Mouse (Mus musculus) brain, embryonic 14.5 days (tissue): ENCODE measurements around the gene Spats2. TPM values are rescaled to one million over a fixed set of nuclear protein-coding genes. Genes with fewer than 3 reads are reported as not detected.

Source experiments
- DNase-seq: peaks from one replicate; pipeline ENCODE4 v3.0.0-alpha.2; 2011; ENCODE audit warnings: low read depth
- CTCF ChIP-seq: fragments of 200-500 bp; IDR thresholded peaks from 2 replicates; pipeline ENCODE4 v1.5.1; 2012; ENCODE audit warnings: inconsistent platforms, mild to moderate bottlenecking, moderate library complexity, borderline replicate concordance; ENCODE audit not compliant: insufficient read depth, insufficient read length; ENCODE audit errors: extremely low read depth
- POLR2A ChIP-seq: fragments of 200-500 bp; IDR thresholded peaks from 2 replicates; pipeline ENCODE4 v1.6.1; 2012; ENCODE audit warnings: mild to moderate bottlenecking, inconsistent platforms, borderline replicate concordance; ENCODE audit not compliant: poor library complexity, insufficient read depth, insufficient read length, severe bottlenecking; ENCODE audit errors: extremely low read depth
- polyA plus RNA-seq: library from polyadenylated mRNA; depleted of rRNA; stranded (reverse); fragments of >200 nt; gene quantifications from 2 replicates; pipeline ENCODE4 v1.2.3, GENCODE M21; 2012

Spats2 gene
- polyA plus RNA-seq, 1 experiment, result 47.3 TPM

DNA sequence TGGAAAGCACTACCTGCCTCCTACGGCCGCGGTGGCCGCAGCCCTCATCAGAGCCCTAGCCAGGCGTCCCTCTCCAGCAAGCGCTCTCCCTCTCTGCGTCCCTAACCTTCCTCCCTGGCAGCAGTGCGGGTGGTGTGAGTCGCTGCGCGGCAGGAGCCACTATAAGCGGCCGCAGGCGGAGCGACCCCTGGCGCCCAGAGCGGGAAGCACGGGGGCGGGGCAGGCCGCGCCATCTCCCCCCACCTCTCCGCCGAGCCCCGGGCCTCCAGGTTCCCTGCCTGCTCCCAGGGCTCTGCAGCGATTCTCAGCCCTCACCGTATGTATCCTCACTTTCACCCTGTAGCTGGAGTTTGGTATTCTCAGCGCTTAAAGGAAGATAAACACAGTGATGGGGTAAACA is 37.4 kb upstream of the Spats2 start:
- peak; percentile 79 for TF ChIP-seq CTCF
- TF ChIP-seq POLR2A, result no peak
- DNase-seq, result peak; percentile 82

DNA sequence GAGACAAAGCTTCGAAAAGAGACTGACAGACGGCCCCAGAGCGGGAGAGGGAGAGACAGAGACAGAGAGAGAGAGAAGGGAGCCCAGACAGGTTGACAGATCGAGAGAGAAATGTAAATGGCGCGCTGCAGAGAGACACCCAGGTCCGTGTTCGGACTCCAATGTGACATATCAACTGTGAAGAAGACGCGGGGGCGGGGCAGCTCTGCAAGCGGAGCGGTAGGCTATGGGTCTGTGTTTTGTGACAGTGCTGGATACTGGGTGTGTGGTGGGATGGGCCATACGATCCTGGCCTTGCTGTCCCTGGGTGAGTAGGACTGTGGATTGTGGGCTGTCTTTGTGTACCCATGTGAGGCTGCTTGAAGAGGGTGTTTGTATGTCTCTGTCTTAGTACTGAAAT is 36.6 kb upstream of the Spats2 start:
- DNase-seq, result no peak
- no peak for TF ChIP-seq POLR2A
- no peak for TF ChIP-seq CTCF

DNA sequence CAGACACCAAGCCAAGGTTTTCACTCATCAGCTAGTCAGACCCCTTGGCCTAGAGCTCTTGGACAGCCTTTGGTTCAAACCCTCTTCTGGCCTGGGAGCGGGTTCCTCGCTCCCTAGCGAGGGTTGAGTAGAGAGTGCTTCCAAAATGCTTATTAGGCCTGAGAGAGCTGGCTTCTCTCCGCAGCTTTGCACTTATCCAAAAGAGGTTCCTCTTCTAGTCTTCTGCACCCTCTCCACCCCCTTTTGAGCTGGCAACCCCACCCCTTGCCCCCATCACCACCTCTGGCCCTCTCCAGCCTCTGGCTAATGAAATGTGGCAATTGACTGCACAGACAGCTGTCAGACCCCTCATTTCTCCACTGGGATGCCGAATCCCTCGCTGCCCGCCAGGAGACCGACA is 32.8 kb upstream of the Spats2 start, which contains the start of gene Dnajc22:
Gene Dnajc22, plus strand, starts transcription at position 301 of the 400 bp plus-strand sequence.
- TF ChIP-seq POLR2A, result no peak
- no peak for TF ChIP-seq CTCF
- DNase-seq, result no peak

DNA sequence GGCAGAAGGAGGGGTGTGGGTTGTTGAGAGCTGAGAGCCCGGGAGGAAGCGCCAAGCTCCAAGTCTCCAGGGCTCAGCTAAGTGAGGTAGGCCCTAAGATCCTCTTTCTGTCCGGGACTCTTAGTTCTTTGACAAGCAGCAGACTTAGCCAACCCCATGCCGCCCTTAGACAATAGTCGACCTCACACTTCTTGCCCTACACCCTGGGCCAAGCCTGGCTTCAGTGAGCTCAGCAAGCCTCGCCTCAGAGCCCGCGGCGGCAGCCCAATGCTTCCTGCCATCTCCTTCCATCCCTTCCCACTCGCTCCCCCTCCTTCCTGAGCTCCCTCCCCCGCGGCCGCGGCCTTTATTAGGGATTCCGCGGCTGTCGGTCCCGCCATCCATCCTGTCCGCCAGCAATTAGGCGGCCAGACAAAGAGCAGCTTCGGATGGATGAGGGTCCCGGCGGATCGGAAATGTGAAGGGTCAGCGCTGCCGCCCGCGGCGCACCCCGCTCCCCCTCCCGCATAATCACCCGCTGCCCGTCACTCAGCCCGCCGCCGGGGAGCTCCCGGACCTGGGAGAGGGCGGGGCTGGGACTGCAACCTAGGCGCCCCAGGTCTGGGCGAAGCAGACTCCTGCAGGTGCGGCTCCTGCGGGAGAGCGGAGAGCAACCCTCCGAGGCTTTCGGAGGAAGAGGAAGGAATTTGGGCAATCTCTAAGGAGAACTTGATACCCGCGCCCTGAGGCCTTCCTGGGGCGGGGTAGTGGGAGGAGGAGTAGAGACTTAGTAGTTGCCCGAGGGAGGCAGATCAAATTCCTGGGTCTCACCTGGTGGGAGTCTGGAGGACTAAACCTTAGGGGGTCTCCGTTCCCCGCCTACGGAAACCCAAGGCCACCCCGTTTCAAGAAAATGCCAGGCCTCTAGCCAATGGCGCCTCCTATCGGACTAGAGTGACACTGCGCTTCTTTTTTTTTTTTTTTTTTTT is 32.1 kb upstream of the Spats2 start:
- TF ChIP-seq POLR2A (no peak), CTCF (peak; percentile 69)
- DNase-seq, result peak; percentile 86

DNA sequence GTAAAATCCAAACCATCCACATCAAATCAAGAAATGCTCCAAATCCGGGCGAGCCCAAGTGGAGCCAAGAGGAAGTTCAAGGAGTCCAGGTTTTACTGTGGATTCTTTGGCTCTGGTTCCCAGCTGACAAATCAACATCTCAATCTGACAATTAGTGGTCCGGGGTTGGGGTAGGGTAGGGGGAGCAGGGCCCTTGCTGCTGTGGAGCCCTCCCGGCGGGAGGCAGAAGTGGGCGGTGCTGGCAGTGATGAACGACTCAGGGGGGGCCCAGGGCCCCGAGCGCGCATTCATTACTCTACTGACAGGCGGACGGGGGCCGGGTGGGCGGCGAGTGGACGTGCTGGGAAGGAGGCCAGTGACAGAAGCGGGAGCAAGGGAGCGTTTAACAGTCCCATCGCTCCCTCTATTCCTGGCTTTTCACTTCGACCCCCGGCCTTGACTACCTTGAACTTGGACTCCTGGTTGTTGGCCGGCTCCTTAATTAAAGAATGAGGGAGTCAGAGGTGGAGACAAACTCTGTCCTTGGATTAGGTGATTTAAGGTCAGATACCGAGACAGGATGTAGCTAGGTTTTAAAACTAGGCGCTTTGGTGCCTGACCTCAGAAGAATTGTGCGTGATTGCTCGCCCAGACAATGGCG is 31.0 kb upstream of the Spats2 start:
- DNase-seq, result peak; percentile 89
- TF ChIP-seq POLR2A (no peak), CTCF (peak; percentile 3; the same call in 1 of the 2 replicates)

DNA sequence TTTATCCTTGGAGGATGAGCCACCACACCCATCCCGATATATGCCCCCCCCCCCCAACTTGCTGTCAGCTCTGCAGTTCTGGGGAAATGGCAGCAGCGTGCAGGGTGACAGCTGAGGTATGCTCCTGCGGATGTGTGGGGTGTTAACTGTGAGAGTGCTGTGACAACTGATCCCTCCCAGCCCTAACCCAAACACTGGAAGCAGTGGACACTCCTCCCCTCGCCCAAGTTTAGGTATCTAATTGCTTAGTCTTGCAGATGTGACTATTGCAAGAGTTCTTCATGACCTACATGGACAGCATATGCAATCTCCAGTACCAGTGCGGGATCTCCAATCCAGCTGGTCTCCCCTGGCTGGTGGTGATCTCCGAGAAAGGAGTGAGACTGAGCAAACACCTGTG is 30.4 kb upstream of the Spats2 start:
- TF ChIP-seq CTCF, result no peak
- TF ChIP-seq POLR2A, result no peak
- no peak for DNase-seq

DNA sequence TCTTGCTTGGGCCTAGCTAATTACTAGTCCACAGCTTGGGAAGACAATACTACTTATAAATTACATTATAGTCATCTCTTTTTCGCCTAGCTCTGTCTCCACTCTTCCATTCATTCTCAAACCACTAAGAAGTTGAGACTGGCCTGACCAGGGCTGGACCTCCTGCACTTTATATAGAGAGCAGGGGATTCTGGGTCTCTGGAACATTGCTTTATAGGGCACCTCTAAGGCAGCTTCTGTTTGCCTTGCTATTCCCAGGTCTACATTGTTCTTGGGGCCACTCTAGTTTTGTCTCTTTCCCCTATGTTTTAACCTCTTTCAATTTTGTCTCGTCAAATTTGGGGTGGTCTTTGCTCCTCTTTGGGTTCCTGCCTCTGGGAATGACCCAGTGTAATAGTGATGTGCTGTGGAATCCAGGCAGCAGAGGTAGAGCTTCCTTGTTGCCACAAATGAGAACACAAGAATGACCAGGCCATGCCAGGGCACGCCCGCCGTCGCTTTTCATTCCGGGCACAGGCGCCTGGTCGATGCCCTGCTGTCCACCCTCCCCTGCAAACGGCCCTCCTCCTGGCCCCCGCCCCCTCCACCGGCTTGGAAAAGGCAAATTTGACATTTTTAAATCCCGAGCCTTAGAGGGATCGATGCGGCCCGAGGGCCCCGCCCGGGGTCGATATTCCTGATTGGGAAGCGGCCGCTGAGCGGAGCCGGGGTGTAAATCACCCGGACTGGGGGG is 29.5 kb upstream of the Spats2 start:
- DNase-seq, result no peak
- TF ChIP-seq POLR2A, result no peak
- TF ChIP-seq CTCF, result no peak

DNA sequence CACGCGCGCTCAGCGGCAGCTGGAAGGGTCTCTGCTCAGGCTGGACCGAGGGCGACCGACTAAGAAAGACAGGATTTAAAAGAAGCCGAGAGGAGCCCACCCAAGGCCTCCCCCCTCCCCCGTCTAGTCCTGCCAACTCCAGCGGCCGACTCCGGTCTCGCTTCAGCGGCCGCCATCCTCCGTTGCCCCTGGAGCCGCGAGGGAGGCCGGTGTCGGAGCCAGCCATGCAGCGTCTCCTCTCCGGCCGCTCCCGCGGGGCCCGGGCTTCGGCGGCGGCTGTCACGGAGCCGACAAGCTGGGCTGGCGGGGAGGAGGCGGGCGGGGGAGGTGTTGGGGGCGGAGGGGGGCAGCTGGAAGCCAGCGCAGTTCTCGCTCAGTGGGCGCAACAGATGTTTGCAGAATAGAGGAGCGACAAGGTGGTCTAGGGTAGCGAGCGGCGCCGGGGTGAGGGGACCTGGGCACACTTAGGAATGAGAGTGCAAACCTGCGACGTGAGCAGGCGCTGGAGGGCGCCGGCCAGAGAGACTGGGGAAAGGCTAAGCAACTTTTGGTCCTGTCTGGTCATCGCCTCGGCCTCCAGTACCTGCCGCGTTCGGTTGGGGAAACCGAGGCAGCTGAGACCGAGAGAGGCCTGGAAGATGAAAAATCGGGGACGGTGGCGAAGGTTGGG is 28.8 kb upstream of the Spats2 start:
- DNase-seq, result peak; percentile 62

DNA sequence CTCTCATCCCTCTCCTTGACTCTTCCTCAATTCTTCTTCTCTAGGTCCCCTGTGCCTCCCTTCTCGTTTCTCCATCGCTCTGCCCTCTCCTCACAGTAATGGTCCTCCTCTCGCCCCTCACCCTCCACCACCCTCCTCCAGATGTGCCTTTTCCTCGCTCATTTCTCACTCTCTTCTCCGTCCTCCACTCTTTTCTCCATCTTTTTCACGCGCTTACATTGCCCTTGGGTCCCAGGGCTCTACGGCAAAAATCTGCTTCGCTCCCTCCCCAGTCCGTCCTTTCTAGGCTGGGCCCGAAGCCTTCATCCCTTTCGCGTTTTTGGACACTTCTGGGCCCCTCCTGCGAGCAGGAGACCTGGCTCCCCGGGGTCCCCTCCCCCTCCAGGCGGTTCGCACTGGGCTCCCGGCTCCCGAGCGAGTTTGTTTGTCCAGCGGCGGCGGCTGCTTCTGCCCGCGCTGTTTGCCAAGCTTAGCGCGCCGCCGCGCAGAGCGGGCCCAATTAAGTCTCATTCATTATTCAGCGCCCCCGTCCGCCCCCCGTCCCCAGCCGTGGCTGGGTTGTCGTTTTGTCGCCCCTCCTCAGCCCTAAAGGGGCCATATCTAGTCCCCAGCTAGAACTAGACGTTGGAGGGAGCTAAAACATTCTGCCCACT is 27.8 kb upstream of the Spats2 start:
- peak; percentile 77 for DNase-seq
- no peak for TF ChIP-seq POLR2A

More for the DNA sequence above, 28.8 kb upstream of the Spats2 start:
- TF ChIP-seq CTCF (no peak), POLR2A (no peak)

DNA sequence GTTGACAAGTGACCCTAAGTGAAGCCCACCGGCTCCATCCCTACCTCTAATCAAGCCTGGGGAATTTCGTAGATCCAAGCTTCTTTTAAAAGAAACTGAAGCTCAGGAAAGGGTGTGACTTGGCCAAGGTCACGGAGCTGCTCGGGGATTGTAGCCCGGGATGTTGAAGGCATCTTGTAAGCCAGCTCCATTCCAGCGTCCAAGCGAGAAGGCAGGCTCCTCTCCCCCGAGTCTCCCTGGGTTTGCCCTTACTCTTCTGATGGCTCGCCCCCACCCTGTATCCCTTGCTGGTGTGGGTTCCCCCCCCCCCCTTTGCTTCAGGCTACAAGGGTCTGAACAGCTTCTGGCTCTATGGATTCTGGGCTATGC is 27.2 kb upstream of the Spats2 start:
- TF ChIP-seq CTCF, result no peak
- TF ChIP-seq POLR2A, result no peak
- DNase-seq, result no peak
